Mouse (Mus musculus): Measurements from ENCODE around the gene Tdpoz1. TPM values are rescaled to one million over a fixed set of nuclear protein-coding genes. Genes with fewer than 3 reads are reported as not detected.

Gene Tdpoz1
- polyA plus RNA-seq (2012; ENCODE audit: low replicate concordance) = not detected in 2 replicates

DNA sequence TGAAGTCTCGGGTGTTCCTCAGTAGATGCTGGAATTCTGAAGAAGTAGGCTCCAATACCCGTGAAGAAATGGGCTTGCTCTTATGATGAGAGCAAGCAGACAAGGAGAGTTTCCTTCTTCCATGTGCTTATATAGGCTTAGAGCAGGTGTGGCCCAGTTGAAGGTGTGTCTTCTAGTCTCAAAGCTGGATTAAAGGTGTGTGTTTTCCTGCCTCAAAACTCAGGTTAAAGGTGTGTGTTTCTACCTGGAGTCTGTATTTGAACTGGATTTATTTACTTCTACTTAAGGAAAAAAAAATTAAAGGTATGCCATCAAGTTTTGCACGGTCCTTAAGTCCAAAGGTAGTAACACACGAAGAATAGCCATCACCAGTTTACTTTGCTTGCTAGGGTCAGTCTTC, at the start of gene Tdpoz1:
Gene Tdpoz1, minus strand, starts transcription at position 101 of the 400 bp plus-strand sequence.

DNA sequence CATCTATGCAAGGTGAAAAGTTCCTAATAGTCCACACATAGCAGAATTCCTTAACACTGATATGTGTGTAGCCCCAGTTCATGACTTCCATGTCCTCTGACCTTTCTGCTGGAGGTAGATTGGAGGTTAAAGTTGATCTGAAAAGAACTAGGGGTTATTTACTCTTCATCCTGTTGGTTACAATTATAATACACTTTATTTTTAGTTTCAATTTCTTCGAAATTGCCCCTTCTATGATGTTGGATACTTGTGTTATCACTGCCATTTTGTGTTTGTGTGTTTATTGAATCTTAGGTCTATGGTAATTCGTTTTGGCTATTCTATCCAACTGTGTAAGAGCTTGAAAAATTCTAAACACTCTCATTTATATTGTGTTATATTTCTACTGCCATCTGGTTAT, 16.9 kb upstream of the Tdpoz1 start, which contains the start of gene Gm37596:
Gene Gm37596, minus strand, starts transcription at position 101 of the 400 bp plus-strand sequence.

DNA sequence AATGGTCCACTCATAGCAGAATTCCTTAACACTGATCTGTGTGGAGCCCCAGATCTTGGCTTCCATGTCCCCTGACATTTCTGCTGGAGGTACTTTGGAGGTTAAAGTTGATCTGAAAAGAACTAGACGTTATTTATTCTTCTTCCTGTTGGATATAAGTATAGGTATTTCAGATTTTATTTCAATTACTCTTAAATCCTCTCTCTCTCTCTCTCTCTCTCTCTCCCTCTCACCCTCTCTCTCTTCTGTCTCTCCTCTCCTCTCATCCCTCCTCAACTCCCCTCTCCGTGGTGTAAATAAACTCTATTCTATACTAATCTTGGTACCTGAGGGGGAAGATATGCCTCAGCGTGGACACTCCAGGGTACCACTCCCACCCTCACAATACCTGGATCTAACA, 23.5 kb downstream of the Tdpoz1 start, which contains the start of gene Tdpoz2:
Gene Tdpoz2, minus strand, starts transcription at position 101 of the 400 bp plus-strand sequence.

Other genes starting within 250 kb of the Tdpoz1 start
- gene Tchh, start 234.0 kb downstream of the Tdpoz1 start, polyA plus RNA-seq (2012; ENCODE audit: low replicate concordance) = 0.15 and 0.62 TPM in 2 replicates
- not detected in 2 replicates for gene Tchhl1, start 207.6 kb downstream of the Tdpoz1 start, polyA plus RNA-seq (2012; ENCODE audit: low replicate concordance)
- gene S100a11, start 155.8 kb downstream of the Tdpoz1 start, polyA plus RNA-seq (2012; ENCODE audit: low replicate concordance) = 96.4 and 129 TPM in 2 replicates
- gene S100a10, start 121.2 kb downstream of the Tdpoz1 start, polyA plus RNA-seq (2012; ENCODE audit: low replicate concordance) = 33.6 and 230 TPM in 2 replicates
- gene Tdpoz2, start 23.6 kb downstream of the Tdpoz1 start, polyA plus RNA-seq (2012; ENCODE audit: low replicate concordance) = not detected in 2 replicates
- gene Gm37596, start 16.8 kb upstream of the Tdpoz1 start, polyA plus RNA-seq (2012; ENCODE audit: low replicate concordance) = not detected in 2 replicates
- gene Gm5773, start 96.7 kb upstream of the Tdpoz1 start, polyA plus RNA-seq (2012; ENCODE audit: low replicate concordance) = not detected in 2 replicates
- gene Tdpoz4, start 120.1 kb upstream of the Tdpoz1 start, polyA plus RNA-seq (2012; ENCODE audit: low replicate concordance) = not detected in 2 replicates
- gene Tdpoz3, start 149.7 kb upstream of the Tdpoz1 start, polyA plus RNA-seq (2012; ENCODE audit: low replicate concordance) = not detected in 2 replicates

All from hematopoietic multipotent progenitor cell, adult 10-12 weeks (in vitro differentiated cells).